21 mouse cellular contexts compared by ENCODE assay signal in the genomic region with DNA sequence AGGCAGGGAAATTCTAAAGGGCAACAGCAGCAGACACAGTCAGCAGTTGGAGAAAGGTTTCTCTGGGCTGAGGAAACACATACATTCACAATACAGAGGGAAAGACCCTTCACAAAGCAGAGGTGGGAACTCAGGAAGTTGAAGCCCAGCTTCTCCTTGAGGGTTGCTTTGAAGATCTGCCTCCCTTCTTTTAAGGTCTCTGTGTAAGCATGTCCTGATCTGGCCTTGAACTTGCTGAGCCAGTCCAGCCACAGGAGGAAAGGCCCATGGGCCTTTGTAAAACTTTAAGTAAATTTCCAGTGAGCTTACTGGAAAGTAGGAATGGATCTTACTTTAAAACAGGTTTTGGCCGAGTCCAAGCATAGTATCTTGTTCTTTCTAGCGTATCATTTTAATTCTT. TPM values are rescaled to one million over a fixed set of nuclear protein-coding genes. Genes with fewer than 3 reads are reported as not detected.
A peak's percentile ranks its signal among the peaks of the same experiment; 100 is the strongest.
DNase-seq lines count a peak whose midpoint lies in the region; ATAC-seq and TF ChIP-seq lines count a peak whose summit lies in the region.
"Had no signal": no experiment of that assay in that cellular context is flagged by ENCODE, and none has a peak within 500 bp of the region (broad histone marks: within the 10 kb centered on the region; RNA-seq: fewer than 3 reads in every experiment).

No protein-coding gene starts in this region.

- peak; percentile 70 for DNase-seq in heart, adult 11 months
- no peak for DNase-seq in heart, postnatal 10 days
- no peak for DNase-seq in stomach, postnatal 0 days (ENCODE audit: low spot score)
- no peak for DNase-seq in kidney, postnatal 36 days
- no peak for DNase-seq in adrenal gland, postnatal 14 days
- DNase-seq: adrenal gland, adult 2 months; adrenal gland, adult 8-10 months; adrenal gland, postnatal 10 days; adrenal gland, postnatal 25 days; adrenal gland, postnatal 36 days; B cell, adult 2 months; cerebellum, adult 11 months; cerebellum, adult 11-12 months; cerebellum, adult 18-20 months; cerebellum, adult 2 months had no signal

- H3K9ac ChIP-seq in stomach, embryonic 16.5 days (ENCODE audit: low read length) = no peak overlapping the region
- H3K9ac ChIP-seq in stomach, postnatal 0 days (ENCODE audit: low read length) = no peak overlapping the region

- WGBS in stomach, embryonic 16.5 days = 85% methylated on average over 2 of the region's 2 CpGs
- WGBS in stomach, postnatal 0 days = 53% methylated on average over 2 of the region's 2 CpGs

- no peaks in the 10 kb centered on the region for H3K27me3 ChIP-seq in stomach, embryonic 16.5 days (ENCODE audit: control insufficient read depth, insufficient read depth, low read length)
- H3K27me3 ChIP-seq in stomach, postnatal 0 days (ENCODE audit: control insufficient read depth, insufficient read depth, low read length) = no peaks in the 10 kb centered on the region
- H3K27me3 ChIP-seq: CH12.LX, Patski had no signal

- no peak overlapping the region for H3K4me3 ChIP-seq in stomach, embryonic 16.5 days (replicated peaks; ENCODE audit: low read length)
- H3K4me3 ChIP-seq in stomach, postnatal 0 days (ENCODE audit: low read depth, low read length) = no peak overlapping the region

- no peak for ATAC-seq in stomach, embryonic 16.5 days (ENCODE audit: insufficient read depth, low FRiP score)
- 0 out of 2 replicates have a peak, but pooled peaks have one; percentile 51 for ATAC-seq in stomach, postnatal 0 days (ENCODE audit: low FRiP score, low TSS enrichment)
- ATAC-seq: activated CD4-positive, CD25-positive, alpha-beta regulatory T cell, adult 4 months; CD4-positive, CD25-positive, alpha-beta regulatory T cell, adult 4 months; Patski had no signal

- H3K4me2 ChIP-seq in stomach, embryonic 16.5 days (ENCODE audit: low read depth, low read length) = no peak overlapping the region
- H3K4me2 ChIP-seq in stomach, postnatal 0 days (replicated peaks; ENCODE audit: low read depth) = no peak overlapping the region

- H3K27ac ChIP-seq in stomach, embryonic 16.5 days (ENCODE audit: low read length) = peak overlapping the region; percentile 64
- H3K27ac ChIP-seq in stomach, postnatal 0 days (replicated peaks) = peak overlapping the region; percentile 67; the same call in 1 of the 2 replicates

- TF ChIP-seq EP300 in stomach, postnatal 0 days (optimal IDR thresholded peaks at IDR 0.05) = no peak

- H3K9me3 ChIP-seq in stomach, embryonic 16.5 days (replicated peaks; ENCODE audit: control insufficient read depth, low read length) = no peaks in the 10 kb centered on the region
- no peaks in the 10 kb centered on the region for H3K9me3 ChIP-seq in stomach, postnatal 0 days (ENCODE audit: control insufficient read depth, low read length)
- H3K9me3 ChIP-seq: G1E had no signal

- no peaks in the 10 kb centered on the region for H3K36me3 ChIP-seq in stomach, embryonic 16.5 days (ENCODE audit: control insufficient read depth, insufficient read depth, low read length)
- H3K36me3 ChIP-seq in stomach, postnatal 0 days (ENCODE audit: control insufficient read depth, insufficient read depth, low read length) = no peaks in the 10 kb centered on the region

- no peaks in the 10 kb centered on the region for H3K4me1 ChIP-seq in stomach, embryonic 16.5 days (ENCODE audit: control insufficient read depth, insufficient read depth, low read length)
- H3K4me1 ChIP-seq in stomach, postnatal 0 days (replicated peaks; ENCODE audit: control insufficient read depth, insufficient read depth) = no peaks in the 10 kb centered on the region

- intact Hi-C loops in heart, postnatal 10 days (cut with DNase I) = no loop called here

- TF ChIP-seq CTCF in stomach, postnatal 0 days (IDR thresholded peaks at IDR 0.05; ENCODE audit: low read depth) = no peak

RNA-seq across cellular contexts. Expression of gene Mrpl1, which starts 19.7 kb away (rescaled TPM):
- 10 to 100 TPM; 25.1 to 27.0 TPM for total RNA-seq in heart, postnatal 10 days (2021)
- 19.2 and 23.2 TPM in 2 replicates for polyA plus RNA-seq in stomach, embryonic 16.5 days (2015; fragmentation: Nextera tagmentation; extraction: Ambion mirVana)
- 18.4 and 18.9 TPM in 2 replicates for polyA plus RNA-seq in stomach, postnatal 0 days (2015; fragmentation: Nextera tagmentation; extraction: Ambion mirVana)
- total RNA-seq in adrenal gland, postnatal 14 days (2021) = 22.2 and 23.2 TPM in 2 replicates
